Mouse (Mus musculus): ENCODE data around the gene Lrrc4c. TPM values are rescaled to one million over a fixed set of nuclear protein-coding genes. Genes with fewer than 3 reads are reported as not detected.
A peak's percentile ranks its signal among the peaks of the same experiment; 100 is the strongest.

Lrrc4c gene
- total RNA-seq, 4 experiments from 2014 or later: 0.27 to 0.53 (median 0.37) TPM

GRCm38 (mm10) chr2:96547171-96547570 is 229.2 kb downstream of the Lrrc4c start:
- no peak for DNase-seq (ENCODE audit: low spot score)

GRCm38 (mm10) chr2:96573755-96574154 is 255.8 kb downstream of the Lrrc4c start:
- DNase-seq (ENCODE audit: low spot score): no peak

DNA sequence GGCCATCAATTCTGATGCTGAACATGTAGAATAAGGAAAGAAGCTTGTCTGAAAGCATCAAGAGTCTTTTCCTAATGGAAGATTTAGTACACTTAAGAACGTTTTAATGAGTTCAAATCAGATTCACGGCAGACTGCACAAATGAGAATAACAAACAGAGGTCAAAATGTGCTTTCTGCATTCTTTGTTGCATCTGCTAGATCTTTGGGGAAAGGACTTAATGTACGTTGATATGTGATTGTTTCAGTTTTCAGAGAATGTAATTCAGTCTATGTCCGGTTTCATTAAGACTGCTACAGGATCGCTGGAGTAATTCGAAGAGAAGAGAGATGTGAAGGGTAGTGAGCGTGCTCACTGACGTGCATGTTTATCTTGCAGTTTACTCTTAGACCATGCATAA is 259.7 kb downstream of the Lrrc4c start:
- DNase-seq (ENCODE audit: low spot score): no peak

DNA sequence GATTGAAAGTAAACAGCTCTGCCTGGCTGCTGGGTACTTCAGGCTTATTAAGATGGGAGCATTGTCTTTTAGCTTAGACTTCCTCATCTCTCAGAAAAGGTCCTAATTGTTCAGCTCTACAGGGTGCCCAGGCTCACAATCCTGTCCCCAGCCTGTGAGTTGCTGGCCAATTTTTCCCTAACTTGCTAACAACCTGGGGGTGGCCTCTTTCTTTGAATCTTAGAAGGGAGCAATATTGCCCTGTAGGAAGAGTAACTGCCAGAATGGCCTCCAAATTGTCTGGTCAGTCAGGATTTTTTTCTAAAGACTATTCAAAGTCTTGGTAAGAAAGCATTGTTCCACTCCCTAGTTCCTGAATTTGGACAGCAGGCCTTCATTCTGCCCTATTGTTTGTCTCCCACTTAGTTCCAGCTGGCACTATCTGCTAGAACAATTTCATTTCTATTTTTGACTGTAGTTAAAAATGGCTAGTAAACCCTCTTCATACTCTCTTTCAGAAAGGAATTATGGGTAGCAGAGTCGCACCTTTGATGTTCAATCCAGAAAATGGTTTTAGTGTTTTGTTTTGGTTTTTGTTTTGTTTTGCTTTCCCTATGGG is 262.3 kb downstream of the Lrrc4c start:
- DNase-seq (ENCODE audit: low spot score): peak; percentile 17

DNA sequence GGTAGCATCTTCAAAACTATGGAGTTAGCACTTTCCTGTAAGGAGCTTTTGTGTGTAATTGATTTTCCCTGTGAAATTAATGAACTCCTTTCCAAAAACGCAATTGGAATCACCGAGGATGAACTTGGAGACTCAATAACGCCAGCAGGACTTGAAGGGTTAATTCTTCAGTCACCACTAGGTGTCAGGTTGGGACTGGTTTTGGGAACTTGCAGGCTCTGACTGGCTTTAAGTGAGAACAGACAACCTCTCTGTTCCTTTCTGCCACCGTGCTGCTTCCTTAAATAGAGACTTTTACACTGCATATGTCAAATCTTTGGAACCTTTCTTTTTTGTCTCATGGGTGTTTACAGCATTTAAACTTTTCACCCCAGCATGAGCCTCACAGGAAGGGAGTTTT is 267.7 kb downstream of the Lrrc4c start:
- peak; percentile 9 for DNase-seq (ENCODE audit: low spot score)

GRCm38 (mm10) chr2:96604801-96605200 is 286.8 kb downstream of the Lrrc4c start:
- DNase-seq (ENCODE audit: low spot score): no peak

GRCm38 (mm10) chr2:96614121-96614520 is 296.2 kb downstream of the Lrrc4c start:
- no peak for DNase-seq (ENCODE audit: low spot score)

DNA sequence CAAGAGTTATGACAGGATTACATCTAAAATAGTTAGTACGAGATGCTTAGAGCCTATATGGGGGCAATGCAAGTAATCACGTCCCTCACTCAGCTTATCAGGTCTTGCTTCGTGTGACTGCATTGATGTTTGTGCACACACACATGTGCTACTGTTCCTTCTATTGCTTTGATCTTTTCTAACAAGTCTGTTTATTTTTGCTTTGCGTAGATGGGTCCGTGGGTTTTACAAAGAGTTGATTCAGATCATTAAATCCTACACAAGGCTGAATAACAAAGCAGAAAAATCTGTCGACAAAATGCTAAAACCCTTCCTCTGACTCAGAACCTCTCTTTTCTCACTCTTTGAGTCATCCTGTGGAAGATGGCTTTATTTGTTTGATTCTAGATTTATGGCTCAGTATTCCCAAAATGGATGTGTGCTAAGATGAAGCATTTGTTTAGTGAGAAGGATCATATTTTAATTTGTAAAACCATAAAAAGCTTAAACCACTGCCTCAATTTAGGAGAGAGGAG is 300.8 kb downstream of the Lrrc4c start:
- DNase-seq (ENCODE audit: low spot score): no peak

- DNase-seq (ENCODE audit: low spot score): no peak
These were observed 349.1 kb downstream of the Lrrc4c start for GRCm38 (mm10) chr2:96667113-96667512.

DNA sequence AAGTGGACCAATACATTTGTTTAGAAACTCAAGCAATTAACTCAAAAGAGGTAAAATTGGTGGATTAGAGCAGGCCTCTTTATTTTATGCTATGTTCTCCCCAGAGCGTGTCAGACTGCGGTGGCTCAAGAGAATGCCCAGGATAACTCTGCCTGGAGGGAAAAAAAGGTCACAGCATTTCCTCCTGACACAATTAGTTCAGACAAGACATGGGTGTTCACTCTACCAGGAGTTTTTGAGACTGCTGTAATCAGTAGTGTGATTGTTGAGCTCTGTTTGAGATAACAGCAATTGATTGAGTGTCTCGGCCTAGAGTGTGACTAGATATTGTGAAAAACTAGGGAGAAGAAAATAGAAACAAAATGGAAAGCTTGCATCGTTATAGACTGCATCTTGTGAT is 363.8 kb downstream of the Lrrc4c start:
- DNase-seq (ENCODE audit: low spot score): no peak

- no peak for DNase-seq (ENCODE audit: low spot score)
These were observed 367.4 kb downstream of the Lrrc4c start for GRCm38 (mm10) chr2:96685328-96685727.

GRCm38 (mm10) chr2:96705004-96705403 is 387.0 kb downstream of the Lrrc4c start:
- no peak for DNase-seq (ENCODE audit: low spot score)

DNA sequence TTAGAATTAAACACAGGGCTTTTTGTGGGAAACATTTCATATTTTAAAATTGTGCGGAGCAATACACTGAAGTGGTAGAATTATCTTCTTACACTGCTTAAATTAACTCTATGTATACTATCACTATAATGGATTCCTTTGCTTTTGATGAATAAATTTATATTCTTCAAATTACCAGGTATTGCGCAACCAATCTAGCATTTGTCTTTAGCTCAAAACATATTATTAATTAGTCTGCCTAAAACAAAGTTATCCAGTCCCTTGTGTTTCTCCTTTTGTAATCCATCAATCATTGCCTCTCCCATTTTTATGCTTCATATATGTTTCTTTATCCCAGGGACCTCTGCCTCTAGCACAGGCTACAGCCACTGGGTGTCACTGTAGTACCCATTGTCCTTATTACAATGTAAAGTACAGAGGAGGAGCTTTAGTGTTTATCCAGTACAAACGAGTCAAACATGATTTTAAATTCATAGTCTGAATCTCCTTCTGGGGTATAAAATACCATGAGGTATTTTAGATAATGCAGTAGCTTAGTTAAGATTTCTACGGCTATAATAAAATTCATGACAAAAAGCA is 389.9 kb downstream of the Lrrc4c start:
- no peak for DNase-seq (ENCODE audit: low spot score)

GRCm38 (mm10) chr2:96714561-96714960 is 396.6 kb downstream of the Lrrc4c start:
- DNase-seq (ENCODE audit: low spot score): no peak

GRCm38 (mm10) chr2:96717353-96717752 is 399.4 kb downstream of the Lrrc4c start:
- DNase-seq (ENCODE audit: low spot score): no peak

DNA sequence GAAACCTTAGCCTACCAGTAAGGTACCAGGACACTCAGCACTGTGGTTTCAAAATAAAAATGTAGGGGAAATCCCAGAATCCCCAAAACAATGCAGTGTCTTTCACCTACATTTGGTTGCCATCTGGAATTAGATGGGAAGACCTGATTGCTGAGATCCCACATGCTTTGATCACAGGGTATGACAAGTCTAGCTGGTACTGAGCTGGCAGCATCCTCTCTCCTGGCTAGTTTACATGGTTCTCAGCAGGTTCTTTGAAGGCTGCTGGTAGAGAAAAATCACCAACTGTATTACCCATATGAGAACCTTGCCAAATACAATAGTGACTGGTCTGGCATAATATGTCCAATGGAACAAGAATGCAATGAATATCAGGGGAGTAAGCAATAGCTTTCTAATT is 405.4 kb downstream of the Lrrc4c start:
- no peak for DNase-seq (ENCODE audit: low spot score)

DNA sequence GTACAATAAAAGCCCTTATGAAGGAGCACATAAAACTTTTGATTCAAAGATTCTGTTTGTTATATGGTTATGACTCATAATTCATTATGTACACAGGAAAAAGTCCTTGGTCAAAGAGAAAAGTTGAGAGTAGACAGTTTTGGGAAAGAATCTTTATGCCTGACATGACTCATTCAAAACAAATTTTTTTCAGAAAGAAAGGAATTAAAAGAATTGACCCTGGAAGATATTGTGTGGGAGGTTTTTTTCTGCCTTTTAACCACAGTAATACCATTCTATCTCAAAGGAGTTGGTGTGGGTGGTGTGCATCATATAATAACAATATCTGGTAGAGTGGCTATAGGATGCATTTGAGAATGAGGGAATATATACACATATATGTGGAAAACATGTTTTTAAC is 418.1 kb downstream of the Lrrc4c start:
- no peak for DNase-seq (ENCODE audit: low spot score)

GRCm38 (mm10) chr2:96755066-96755465 is 437.1 kb downstream of the Lrrc4c start:
- DNase-seq (ENCODE audit: low spot score): no peak

DNA sequence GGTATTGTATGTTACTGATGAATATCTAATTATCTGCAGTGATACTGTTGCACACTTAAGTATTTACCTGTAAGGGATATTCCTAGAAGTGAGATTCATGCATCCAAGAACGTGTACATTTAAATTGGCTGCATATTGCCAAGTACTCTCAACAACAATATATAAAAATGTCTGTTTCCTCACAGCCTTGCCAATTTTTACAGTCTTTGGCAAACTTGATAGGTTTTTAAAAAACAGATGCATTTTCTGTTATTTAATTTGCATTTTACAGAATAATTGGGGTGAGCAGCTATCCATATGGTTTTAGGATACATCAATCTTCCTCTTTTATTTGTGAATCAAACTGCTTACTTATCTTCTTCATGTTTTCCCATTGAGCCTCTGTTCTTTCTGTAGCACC is 439.7 kb downstream of the Lrrc4c start:
- DNase-seq (ENCODE audit: low spot score): no peak

GRCm38 (mm10) chr2:96763538-96763937 is 445.6 kb downstream of the Lrrc4c start:
- DNase-seq (ENCODE audit: low spot score): no peak

DNA sequence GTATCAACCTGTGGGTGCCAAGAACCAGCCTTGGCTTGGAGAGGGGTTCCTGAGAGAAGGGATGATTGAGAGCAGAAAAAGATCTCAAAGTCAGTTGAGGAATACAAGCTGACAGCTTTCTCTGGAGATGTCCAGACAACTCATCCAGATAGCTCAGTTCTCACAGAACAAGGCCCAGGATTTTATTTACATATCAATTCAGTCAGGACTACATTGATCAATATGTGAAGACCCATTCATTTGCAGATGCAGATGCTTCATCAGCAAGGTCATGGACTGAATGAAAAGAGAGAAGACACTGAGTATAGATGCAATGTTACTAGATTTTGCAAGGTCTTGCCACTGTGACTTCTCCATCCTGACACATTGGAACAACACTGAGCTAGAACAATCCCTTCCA is 457.4 kb downstream of the Lrrc4c start:
- no peak for DNase-seq (ENCODE audit: low spot score)

DNA sequence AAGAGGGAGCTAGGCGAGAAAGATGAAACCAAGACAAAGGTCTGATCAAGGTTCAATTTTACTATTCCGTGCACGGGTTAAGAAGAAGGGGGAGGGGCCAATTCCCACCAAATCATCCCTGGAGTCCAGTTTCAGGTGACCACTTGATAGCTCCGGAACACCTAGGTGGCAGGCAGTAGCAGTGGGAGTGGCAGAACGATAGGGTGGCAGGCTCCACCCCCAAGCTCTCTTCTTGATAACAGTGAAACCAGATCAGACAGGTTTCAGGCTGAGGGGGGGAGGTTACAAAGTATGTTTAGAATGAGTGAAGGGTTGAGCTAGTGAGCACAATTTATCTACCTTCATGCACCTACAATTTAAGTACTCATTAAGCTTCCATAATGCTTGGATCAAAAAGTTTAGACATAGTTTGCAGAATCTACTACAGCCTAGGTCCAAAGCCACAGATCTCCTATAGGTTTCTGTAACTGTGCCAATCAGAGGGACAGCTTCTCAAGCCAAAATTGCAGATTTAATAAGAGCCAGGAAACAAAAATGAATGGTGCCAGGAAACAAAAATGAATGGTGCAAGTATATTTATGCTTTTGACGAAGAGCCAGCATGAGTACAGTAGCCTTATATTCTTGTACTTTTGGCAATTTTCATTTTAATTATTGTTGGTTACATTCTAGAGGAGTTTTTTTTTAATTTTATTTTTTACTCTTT is 478.9 kb downstream of the Lrrc4c start:
- no peak for DNase-seq (ENCODE audit: low spot score)

DNA sequence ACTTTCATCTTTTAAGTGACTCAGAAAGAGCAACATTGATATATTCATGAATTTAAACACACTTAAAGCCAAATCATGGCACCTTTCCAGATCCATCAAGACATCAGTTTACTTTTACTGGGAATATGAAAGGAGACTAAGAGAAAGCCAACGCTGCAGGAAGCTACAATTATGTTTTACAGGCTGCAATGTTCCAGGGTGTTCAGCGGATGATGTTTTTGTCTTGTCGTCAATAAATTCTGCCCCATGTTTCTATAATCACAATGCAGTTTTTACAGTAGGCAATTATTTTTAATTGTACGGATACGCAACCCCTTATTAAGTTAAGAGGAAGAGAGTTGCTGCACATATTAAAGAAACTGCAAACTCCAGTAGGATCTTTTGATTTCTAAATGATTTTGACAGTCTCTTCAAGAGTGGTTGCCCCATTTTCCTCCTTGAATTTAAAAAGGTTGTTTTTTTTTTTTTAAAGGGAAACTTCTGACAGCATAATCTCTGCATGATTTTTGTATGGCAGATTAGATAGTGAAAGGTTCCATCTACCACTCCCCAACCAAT is 532.9 kb downstream of the Lrrc4c start:
- no peak for DNase-seq (ENCODE audit: low spot score)
